Mouse (Mus musculus): ENCODE measurements around the gene Trim54.

The Trim54 gene

DNA sequence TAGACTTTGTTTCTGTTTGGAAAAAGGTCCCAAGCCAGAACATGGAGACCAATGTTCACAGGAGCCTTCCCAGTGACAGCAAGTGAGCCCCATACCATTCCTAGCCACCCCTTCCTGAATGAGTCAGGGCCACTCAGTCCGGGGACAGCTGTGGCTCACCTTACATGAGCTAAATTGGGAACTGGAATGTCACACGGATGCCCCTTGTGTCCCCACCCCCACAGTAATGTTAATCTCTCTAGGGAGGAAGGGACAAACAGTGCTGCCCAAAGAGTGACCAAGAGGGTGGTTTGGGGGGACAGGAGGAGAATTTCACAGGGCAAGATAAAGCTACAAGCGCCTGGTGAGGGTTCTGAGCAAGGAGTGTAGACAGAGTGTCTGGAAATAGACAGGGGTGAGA lies at the start of gene Trim54:
Gene Trim54 (plus strand): TSS at position 359 of the 400 bp plus-strand sequence.
- DNase-seq = no peak

DNA sequence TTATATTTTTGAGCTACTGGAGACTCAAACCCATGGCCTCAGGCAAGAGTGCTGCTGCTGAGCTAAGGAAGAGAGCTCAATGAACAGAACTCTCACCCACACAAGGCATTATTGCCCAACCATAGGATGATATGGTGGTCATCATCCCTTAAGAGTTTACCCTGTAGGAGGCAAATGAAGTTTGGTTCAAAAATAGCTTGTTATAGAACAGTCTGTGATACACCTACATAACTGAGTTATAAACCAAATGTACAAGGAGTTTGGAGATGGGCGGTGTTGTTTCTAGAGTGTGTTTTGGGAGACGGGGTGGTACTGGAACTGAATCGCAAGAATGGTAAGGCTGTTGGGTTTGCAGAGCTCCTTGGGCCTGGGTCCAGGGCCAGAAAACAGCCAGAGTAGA lies 46.7 kb upstream of the Trim54 start:
- no peak for DNase-seq

DNA sequence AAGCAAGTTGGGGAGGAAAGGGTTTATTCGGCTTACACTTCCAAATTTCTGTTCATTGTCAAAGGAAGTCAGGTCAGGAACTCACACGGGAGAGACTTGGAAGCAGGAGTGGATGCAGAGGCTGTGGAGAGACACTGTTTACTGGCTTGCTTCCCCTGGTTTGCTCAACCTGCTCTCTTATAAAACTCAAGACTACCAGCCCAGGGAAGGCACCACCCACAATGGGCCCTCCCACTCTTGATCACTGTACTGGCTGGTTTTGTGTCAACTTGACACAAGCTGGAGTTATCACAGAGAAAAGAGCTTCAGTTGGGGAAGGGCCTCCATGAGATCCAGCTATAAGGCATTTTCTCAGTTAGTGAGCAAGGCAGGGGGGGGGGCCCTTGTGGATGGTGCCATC lies 45.5 kb upstream of the Trim54 start:
- DNase-seq = no peak

DNA sequence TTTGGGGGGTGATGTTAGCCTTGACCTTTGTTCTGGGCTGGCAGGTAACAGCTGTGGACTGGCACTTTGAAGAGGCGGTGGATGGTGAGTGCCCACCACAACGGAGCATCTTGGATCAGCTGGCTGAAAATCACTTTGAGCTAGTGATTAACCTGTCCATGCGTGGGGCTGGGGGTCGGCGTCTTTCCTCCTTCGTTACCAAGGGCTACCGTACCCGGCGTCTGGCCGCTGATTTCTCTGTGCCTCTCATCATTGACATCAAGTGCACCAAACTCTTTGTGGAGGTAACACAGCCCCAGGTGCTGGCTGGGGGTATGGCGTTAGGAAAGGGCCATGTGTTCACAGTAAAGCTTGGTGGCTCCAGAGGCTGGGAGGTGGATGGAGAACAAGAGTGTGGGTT lies 44.7 kb upstream of the Trim54 start:
- DNase-seq = no peak

DNA sequence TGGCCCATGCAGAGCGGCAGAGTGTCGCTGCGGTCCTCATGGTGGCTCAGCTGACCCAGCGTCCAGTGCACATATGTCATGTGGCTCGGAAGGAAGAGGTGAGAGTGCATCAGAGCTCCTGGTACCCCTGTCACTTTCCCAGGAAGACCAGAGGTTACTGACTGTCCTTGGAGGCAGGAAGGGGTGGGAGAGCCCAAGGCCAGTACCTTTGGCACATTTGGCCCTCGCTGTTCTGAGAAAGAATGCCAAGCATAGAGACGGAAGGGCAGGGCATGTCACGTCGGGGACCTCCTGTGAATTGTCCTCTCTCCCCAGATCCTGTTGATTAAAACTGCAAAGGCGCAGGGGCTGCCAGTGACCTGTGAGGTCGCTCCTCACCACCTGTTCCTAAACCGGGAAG lies 43.3 kb upstream of the Trim54 start:
- DNase-seq = no peak

DNA sequence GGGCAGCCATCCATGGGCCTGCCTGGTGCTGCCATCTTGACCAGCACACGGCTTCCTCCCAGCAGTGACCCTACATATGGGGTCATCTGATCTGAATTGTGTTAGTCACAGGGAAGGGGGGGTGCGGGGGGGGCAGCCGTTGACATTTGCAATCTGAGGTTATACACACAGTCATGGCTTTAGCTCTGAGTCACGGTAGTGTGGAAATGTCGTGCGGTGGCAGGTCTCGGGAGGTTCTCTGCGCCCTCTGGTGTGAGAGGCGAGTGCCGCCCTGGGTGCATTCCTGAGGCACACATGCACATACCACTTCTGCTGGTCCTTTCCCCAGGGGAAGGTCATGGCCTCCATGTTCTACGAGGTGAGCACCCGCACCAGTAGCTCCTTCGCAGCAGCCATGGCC lies 40.2 kb upstream of the Trim54 start:
- no peak for DNase-seq

DNA sequence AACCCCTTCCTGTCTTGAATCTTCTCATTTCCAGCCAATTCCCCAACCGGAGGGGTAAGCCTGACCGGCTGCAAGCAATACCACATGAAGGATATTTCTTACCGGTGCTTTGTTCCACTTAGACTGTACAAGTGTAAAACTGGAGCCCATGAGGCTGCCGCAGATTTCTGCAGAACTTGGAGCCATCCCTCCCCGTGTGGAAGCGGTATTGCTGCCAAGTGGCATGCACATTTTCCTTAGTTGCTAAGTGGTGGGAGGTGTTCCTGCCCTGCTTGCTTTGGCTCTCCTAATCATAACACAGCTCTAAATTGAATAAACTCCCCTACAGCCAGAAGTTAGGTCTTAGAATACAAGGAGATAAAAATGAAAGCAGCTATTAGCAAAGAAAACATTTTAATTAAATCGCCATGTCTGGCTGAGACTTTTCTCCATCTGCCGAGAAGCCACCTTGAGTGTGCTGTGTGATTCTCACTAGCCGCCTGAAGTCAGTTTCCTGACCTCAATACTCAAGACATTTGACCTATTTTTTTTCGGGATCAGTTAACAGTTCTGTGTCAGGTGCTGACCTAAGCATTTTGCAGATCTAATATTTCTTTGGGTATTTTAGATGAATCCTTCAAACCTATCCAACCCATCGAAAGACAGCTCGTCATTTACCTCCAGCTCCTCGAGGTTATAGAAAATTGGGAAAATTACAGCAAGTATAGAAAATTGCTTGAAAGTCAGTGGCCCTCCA lies 36.3 kb upstream of the Trim54 start:
- no peak for DNase-seq

DNA sequence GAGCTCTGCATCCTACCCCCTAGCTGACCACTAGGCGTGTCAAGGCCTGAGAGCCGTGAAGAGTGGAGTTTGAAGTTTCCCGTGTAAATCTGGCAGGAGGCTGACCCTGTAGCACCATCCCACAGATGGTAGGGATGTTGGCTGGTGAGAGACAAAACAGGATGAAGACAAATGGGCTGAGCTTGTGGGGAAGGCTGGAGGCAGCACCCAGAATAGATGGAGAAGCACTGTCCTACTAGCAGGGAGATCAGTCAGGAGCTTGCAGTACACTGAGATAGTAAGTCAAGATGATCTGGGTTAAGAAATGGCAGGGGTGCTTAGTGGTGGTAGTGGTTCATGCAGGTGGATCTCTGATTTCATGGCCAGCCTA lies 35.7 kb upstream of the Trim54 start:
- DNase-seq = no peak

DNA sequence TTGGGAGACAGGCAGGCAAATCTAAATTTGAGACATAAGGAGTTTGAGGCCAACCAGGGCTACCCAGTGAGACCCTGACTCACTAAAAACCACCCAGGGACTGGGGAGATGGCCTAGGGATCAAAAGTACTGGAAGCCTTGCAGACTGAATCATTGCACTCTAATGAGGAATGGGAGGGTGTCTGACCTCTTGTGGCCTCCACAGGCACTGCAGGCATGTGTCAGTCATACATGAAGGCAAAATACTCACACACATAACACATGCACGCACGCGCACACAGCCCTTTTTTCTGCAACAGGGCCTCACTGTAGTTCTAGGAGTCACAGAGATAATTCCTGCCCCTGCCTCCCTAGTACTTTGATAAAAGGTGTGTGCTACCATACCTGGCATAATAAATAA lies 35.1 kb upstream of the Trim54 start:
- DNase-seq = no peak

DNA sequence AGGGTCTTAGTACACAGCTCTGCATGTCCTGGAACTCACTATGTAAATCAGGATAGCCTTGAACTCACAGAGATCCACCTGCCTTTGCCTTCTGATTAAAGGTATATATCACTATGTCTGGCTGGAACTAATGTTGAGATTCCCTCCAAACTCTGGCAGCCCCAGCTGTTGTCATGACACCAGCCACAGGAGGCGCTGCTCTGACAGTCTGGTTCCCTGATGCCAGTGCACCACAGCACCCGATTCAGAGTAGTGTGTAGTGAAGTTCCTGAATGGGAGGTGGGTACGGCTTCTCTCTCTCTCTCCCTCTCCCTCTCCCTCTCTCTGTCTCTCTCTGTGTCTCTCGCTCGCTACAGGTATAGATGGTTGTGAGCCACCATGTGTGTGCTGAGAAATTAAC lies 34.2 kb upstream of the Trim54 start:
- no peak for DNase-seq

DNA sequence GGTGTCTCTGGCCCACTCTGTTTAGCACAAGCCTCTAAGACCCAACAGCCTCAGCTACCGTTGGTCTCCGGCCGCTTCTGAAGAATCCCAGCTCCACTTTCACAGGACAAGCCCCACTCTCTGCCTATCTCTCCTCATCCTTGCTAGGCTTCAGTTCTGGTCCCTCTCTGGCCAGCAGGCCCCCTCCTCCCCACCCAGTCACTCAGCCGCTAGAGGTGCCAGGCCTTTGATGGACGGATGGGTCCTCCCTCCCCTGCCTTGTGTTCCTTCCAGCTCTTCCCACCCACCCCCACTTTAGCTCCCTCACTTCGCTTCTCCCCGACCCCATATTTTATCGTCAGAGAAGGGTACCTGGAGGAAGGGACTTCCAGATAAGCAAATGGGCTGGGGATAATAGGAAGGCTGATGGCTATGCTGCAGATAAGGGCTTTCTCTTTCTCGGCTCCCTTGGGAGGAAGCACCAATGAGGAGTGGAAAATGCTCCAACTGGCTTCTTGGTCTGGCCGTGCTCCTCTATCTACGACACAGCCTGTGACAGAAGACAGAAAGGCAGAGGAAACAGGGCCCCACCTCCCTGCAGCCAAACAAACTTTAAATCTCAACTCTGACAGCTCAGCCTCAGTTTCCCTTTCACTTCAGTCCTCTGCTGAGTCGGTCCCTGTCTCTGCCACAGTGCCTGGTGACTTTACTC lies 33.4 kb upstream of the Trim54 start:
- no peak for DNase-seq

DNA sequence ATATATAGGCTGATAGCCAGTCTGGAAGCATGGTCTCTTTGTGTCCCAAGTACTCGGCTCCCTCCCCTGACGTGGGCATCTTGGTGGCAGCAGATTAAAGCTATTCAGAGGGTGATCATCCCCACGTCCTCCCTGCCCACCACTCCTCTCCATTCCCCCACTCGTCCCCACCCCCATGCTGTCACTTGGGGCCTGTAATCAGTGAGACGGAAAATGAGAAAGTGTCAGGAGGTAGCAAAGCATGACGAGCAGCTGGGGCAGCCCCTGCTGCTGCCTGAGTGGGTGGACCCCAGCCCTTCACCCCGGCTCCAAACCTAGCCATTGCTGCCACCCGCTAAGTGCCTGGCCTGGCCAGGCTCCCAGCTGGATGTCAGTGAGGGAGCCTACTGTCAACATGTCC lies 32.6 kb upstream of the Trim54 start:
- no peak for DNase-seq

DNA sequence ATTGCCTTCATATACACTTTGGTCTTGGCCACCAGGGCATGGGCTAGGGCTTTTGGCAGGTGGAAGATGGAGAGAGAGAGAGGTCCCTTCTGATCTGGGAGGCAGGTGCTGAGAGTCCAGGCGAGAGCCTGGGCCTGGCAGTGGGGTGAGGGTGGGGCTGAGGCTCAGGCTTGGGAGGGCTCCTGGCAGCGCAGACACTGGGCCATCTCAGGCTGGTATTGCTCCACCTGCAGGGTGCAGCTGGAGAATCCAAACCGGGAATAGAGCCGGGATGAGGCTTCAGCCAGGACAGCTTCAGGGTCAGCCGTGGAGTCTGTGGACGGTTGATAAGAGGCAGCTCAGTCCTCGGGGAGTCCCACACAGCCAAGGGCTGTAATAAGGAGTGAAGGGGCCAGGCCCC lies 29.9 kb upstream of the Trim54 start:
- DNase-seq = no peak

DNA sequence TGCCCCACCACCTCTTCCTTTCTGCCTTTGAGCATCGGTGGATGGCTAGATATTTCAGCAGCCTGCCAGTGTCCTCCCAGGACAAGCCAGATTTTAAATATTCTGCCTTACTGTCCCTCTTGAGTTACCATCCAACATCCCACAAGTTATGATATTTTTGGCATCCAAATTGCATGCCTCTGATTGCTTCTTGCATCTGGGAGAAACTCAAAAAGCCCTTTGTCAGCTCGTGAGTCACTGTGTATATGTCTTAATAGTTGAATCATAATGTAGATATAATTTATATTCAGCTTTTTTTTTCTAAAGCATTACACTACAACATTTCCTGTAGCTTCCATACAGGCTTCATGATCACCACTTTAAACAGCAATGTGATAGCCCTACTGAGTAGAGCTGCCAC lies 29.4 kb upstream of the Trim54 start:
- DNase-seq = no peak

DNA sequence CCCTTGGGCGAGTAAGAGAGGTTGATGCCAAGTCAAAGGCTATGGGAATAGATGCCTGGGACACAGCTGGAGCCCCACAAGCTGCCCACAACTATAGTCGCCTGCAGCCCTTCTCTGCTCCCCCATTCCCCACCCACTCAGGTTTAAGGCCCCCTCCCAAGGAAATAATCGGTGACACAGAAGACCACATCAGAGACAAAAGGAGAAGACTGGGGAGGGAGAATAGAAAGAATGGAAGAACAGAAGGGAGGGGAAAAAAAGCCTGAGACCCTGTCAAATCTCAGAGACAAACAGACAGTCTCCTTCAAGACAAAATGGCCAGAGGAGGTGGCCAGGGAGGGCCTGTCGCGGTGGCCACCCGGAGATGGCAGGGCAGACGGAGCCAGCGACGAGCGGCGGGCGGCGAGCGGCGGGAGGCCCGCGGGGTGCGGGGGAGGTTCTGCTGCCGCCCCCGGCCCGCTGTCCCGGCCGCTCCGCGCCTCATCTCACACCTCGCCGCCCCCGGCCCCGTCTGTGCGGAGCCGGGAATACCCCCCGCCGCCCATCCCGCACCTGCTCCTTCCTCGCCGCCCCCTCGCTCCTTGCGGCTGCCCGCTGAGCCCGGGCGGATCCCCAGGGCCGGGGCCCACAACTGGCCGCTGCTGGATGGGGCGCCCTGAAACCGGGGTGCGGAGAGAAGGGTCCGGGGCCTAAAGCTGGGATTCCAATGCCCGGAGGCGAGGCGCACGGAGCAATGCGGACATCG lies 24.1 kb upstream of the Trim54 start:
- no peak for DNase-seq

DNA sequence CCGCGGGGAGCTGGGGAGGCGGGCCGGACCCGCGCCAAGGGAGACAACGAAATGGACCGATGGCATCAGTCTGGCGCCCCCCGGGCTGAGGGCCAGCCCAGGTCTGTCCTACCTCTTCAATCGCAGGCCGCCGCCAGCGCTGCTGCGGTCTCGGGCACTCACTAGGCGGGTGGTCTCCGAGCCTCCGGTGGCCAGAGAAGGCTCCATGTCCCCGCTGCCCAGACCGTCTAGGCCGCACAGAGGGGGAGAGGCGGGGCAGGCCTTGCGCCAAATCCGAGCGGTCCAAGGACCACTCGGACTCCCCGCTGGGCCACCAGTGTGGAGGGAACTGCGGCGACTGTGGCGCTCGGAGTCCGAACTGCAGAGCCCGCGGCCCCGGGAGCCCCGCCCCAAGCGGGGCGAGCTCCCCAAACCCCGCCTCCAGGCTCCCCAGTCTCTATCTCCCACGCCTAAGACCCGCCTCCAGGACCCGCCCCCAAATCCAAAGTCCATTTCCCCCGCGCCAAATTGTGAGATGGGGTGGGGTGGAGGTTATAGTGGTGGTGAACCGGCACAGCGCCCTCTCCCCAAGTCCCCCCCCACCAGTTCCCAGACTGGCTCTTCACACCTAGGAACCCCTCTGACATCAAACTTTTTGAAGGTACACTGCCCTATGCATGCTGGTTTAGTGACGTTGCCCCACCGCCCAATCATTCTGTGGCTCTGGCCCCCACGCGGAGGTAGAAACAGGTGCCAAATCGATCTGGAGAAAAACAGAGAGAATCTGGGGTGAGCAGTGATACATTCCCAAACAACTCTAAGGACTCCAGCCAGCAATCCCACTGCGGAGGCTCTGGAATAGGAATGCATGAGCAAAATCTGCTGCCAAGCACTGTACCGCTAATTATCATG lies 23.1 kb upstream of the Trim54 start:
- DNase-seq = no peak

DNA sequence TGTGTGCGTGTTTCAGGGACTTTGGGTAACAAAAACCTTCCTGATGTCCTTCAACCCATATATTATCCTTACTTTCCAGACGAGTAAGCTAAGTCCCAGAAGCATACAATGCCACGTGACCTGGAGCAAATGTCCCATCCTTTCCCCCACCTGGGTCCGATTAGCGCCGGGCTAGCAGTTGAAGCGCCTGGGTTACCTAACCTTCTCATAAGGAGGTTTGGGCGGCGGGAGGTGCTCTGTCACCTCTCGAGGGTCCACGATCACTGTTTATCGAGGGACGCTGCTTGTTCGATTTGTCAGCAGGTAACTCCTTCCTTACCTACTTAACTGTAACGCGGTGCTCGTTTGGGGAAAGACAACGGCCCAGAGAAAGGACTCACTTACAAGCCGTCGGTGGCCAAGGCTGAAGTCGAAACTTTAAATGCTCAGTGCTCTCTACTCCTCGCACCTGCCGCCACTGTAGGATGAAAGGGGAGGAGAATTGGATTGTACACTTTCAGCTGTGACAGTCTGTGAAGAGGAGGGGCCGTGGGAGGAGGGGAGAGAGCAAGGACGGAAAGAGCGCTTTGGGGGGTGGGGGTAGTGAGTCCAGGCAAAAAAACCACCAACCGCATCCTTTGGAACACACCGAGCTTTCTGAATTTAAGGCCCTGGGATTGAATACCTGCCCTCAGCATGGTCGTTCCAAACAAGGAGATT lies 22.3 kb upstream of the Trim54 start:
- no peak for DNase-seq

DNA sequence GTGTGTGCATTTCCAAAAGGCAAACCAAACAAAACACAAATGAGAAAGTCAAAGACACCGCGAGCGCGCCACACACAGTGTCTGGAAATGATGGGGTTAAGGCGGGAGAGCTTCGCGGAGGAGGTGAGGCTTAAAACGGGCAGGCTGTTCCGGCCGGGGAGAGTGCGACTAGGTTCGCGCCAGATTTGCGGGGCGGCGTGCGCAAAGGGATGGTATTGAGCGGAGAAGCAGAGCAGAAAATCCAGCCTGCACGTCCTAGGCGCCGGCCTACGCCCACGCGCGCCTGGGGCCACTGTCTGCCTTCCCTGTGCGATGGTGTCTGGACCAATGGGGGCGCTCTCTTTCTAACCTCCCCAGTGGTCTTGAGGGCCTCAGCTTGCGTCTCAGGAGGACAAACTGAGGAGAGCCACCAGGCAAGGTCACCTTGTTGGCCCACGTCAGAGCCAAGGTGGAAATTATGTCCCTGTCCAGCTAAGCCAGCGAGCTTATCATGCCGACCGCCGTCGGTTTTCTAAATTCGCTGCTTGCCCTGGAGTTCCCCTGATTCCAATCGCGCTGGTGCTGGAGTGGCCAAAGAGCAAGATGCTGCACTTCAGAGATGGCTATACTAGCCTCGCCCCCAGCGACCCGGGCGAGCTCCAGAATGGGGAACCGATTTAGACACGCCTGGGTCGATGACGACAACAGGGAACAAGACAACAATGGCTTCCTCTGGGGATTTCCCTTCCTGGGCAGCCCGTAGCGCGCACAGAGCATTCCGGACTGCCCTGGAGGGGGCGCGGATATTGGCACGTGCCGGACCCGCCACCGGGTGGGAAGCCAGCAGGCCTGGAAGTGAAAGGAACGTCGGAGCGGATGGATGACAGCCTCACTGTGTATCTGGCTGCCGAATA lies 21.5 kb upstream of the Trim54 start:
- DNase-seq = no peak

DNA sequence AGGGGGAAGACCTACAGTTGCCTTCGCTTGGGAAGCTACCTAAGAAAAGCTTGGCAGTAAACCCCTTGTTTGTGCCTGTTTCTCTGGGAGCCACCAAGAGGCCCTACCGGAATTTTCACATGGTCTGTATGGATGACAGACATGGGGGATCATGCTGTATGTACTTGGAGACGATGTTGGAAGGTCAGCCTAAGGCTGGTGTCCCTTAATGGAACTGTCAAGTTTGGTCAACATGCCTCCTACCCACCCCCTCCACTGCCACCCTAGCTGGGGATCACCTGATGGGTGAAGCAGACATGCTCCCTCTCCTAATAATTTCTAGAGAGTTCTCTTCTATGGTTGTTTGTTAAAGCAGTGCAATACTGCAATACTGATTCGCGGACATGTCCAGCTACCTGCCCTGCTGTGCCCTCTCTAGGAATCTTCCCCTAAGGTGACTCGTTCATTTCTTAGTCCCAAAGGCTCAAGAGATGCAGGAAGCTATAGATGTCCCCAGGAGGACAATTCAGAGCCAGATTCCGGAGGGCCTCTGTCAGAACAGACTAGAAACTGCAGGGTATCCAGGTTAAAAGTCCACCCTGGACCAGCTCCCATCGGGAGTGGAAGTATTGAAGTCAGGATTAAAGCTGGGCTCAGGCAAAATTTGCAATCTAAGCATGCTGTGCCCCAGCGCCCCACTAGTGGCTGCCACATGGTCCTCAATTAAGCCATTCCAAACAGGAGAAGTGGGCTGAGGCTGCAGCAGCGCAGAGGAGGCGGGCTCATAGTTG lies 20.6 kb upstream of the Trim54 start:
- no peak for DNase-seq

DNA sequence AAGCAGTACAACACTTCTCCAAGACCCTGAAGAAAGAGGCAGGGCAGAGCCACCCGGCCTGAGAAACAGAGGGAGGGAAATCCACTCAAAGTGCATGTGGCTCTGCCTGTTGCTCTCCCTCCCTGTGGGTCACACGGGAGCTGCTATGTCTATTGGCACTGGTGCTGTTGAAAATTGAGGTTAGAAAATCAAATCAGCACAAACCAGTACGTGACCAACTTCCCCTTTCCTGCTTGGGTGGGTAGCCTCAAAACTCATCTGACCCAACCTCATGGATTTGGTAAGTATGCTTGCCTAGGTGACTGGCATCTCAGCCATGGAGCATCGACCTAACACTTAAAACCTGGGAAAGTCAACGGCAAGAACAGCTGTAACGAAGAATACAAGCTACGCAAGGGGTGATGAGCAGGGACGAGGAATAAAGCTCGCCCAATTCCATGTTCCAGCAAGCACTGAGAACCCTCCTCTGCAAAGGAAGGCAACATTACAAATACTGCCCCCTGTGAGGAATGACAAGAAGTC lies 10.6 kb upstream of the Trim54 start, which contains the start of gene Dnajc5g:
Gene Dnajc5g (plus strand): TSS at position 472 of the 522 bp plus-strand sequence.
- DNase-seq = no peak
